Mouse (Mus musculus): ENCODE data around the gene Nectin3.

The Nectin3 gene

GRCm38 (mm10) chr16:46498421-46498789, at the start of gene Nectin3:
Gene Nectin3, minus strand, starts transcription at chr16:46498525.
- no peak for DNase-seq (ENCODE audit: low read depth)

GRCm38 (mm10) chr16:46538092-46538491, 39.8 kb upstream of the Nectin3 start:
- DNase-seq (ENCODE audit: low read depth), result no peak

- DNase-seq (ENCODE audit: low read depth), result no peak
These were observed 34.3 kb upstream of the Nectin3 start for GRCm38 (mm10) chr16:46532465-46533254.

GRCm38 (mm10) chr16:46531023-46531422, 32.7 kb upstream of the Nectin3 start:
- no peak for DNase-seq (ENCODE audit: low read depth)

- no peak for DNase-seq (ENCODE audit: low read depth)
These were observed 22.6 kb upstream of the Nectin3 start for GRCm38 (mm10) chr16:46520885-46521417.

- no peak for DNase-seq (ENCODE audit: low read depth)
These were observed 21.3 kb upstream of the Nectin3 start for GRCm38 (mm10) chr16:46519606-46520005.

GRCm38 (mm10) chr16:46507944-46508333, 9.6 kb upstream of the Nectin3 start:
- no peak for DNase-seq (ENCODE audit: low read depth)

- DNase-seq (ENCODE audit: low read depth), result no peak
These were observed 9.1 kb upstream of the Nectin3 start for GRCm38 (mm10) chr16:46507260-46507943.

- DNase-seq (ENCODE audit: low read depth), result no peak
These were observed 5.7 kb upstream of the Nectin3 start for GRCm38 (mm10) chr16:46504006-46504405.

GRCm38 (mm10) chr16:46502311-46502710, 4.0 kb upstream of the Nectin3 start:
- no peak for DNase-seq (ENCODE audit: low read depth)

GRCm38 (mm10) chr16:46500759-46501158, 2.4 kb upstream of the Nectin3 start:
- no peak for DNase-seq (ENCODE audit: low read depth)

GRCm38 (mm10) chr16:46497686-46498420, 472 bp downstream of the Nectin3 start:
- no peak for DNase-seq (ENCODE audit: low read depth)

GRCm38 (mm10) chr16:46496889-46497685, 1.2 kb downstream of the Nectin3 start:
- no peak for DNase-seq (ENCODE audit: low read depth)

GRCm38 (mm10) chr16:46496031-46496868, 2.1 kb downstream of the Nectin3 start:
- DNase-seq (ENCODE audit: low read depth), result no peak

GRCm38 (mm10) chr16:46495201-46495600, 3.1 kb downstream of the Nectin3 start:
- no peak for DNase-seq (ENCODE audit: low read depth)

GRCm38 (mm10) chr16:46487436-46488097, 10.8 kb downstream of the Nectin3 start:
- peak; percentile 57 for DNase-seq (ENCODE audit: low read depth)

- DNase-seq (ENCODE audit: low read depth), result no peak
These were observed 21.0 kb downstream of the Nectin3 start for GRCm38 (mm10) chr16:46477336-46477735.

- no peak for DNase-seq (ENCODE audit: low read depth)
These were observed 46.9 kb downstream of the Nectin3 start for GRCm38 (mm10) chr16:46451421-46451820.

- DNase-seq (ENCODE audit: low read depth), result no peak
These were observed 49.3 kb downstream of the Nectin3 start for GRCm38 (mm10) chr16:46449013-46449412.

GRCm38 (mm10) chr16:46431317-46431716, 67.0 kb downstream of the Nectin3 start:
- no peak for DNase-seq (ENCODE audit: low read depth)
